19 mouse cellular contexts compared by ENCODE assay signal in genomic region chr8:10458151-10458649, GRCm38 (mm10).
DNase-seq lines count a peak whose midpoint lies in the region; ATAC-seq lines count a peak whose summit lies in the region.
"Had no signal": no experiment of that assay in that cellular context is flagged by ENCODE, and none has a peak within 500 bp of the region (broad histone marks: within the 10 kb centered on the region; RNA-seq: fewer than 3 reads in every experiment).

No protein-coding gene starts in this region.

- H3K4me1 ChIP-seq in hindbrain, embryonic 16.5 days (ENCODE audit: control insufficient read depth, insufficient read depth, low read depth, low read length), result no peaks in the 10 kb centered on the region
- H3K4me1 ChIP-seq in hindbrain, embryonic 11.5 days (replicated peaks; ENCODE audit: control insufficient read depth, insufficient read depth, low read length), result no peaks in the 10 kb centered on the region
- H3K4me1 ChIP-seq in neural tube, embryonic 15.5 days, result 0 out of 2 replicates have a peak, but pooled peaks cover under 1% of the 10 kb centered on the region
- H3K4me1 ChIP-seq in limb, embryonic 13.5 days, result peaks cover 25% of the 10 kb centered on the region
- H3K4me1 ChIP-seq: heart, embryonic 13.5 days had no signal

- H3K4me2 ChIP-seq in hindbrain, embryonic 16.5 days (ENCODE audit: low read length), result no peak overlapping the region
- H3K4me2 ChIP-seq in hindbrain, embryonic 11.5 days (replicated peaks; ENCODE audit: low read depth, low read length), result no peak overlapping the region
- H3K4me2 ChIP-seq in neural tube, embryonic 15.5 days, result no peak overlapping the region
- no peak overlapping the region for H3K4me2 ChIP-seq in limb, embryonic 13.5 days (replicated peaks)
- H3K4me2 ChIP-seq: embryonic facial prominence, embryonic 12.5 days; forebrain, embryonic 12.5 days; heart, embryonic 13.5 days; hindbrain, embryonic 13.5 days had no signal

- DNase-seq in hindbrain, embryonic 11.5 days (ENCODE audit: low spot score), result no peak
- DNase-seq in neural tube, embryonic 10.5 days (ENCODE audit: extremely low spot score, low spot score), result no peak
- DNase-seq in adrenal gland, adult 8-10 months, result no peak
- DNase-seq: adrenal gland, adult 2 months; adrenal gland, postnatal 36 days; cerebellum, adult 2 months; cerebellum, postnatal 14 days; gastrocnemius, adult 2 months; gastrocnemius, postnatal 25 days; heart, postnatal 4 days had no signal

- H3K4me3 ChIP-seq in hindbrain, embryonic 16.5 days (ENCODE audit: low read length), result no peak overlapping the region
- no peak overlapping the region for H3K4me3 ChIP-seq in hindbrain, embryonic 11.5 days (ENCODE audit: low read depth, low read length)
- no peak overlapping the region for H3K4me3 ChIP-seq in neural tube, embryonic 15.5 days (replicated peaks)
- no peak overlapping the region for H3K4me3 ChIP-seq in limb, embryonic 13.5 days
- H3K4me3 ChIP-seq: embryonic facial prominence, embryonic 12.5 days; forebrain, embryonic 12.5 days; gastrocnemius, adult 2 months; heart, embryonic 13.5 days; hindbrain, embryonic 13.5 days had no signal

- H3K27ac ChIP-seq in hindbrain, embryonic 16.5 days (ENCODE audit: low read depth, low read length), result no peak overlapping the region
- H3K27ac ChIP-seq in hindbrain, embryonic 11.5 days (ENCODE audit: low read depth, low read length), result no peak overlapping the region
- H3K27ac ChIP-seq in neural tube, embryonic 15.5 days (replicated peaks), result 0 out of 2 replicates have a peak overlapping the region, but pooled peaks have one; percentile 6
- H3K27ac ChIP-seq in limb, embryonic 13.5 days, result no peak overlapping the region
- H3K27ac ChIP-seq: embryonic facial prominence, embryonic 12.5 days; forebrain, embryonic 12.5 days; gastrocnemius, adult 2 months; heart, embryonic 13.5 days; hindbrain, embryonic 13.5 days had no signal

- H3K27me3 ChIP-seq in hindbrain, embryonic 16.5 days (replicated peaks; ENCODE audit: control insufficient read depth, insufficient read depth, low read length), result no peaks in the 10 kb centered on the region
- no peaks in the 10 kb centered on the region for H3K27me3 ChIP-seq in hindbrain, embryonic 11.5 days (ENCODE audit: control insufficient read depth, insufficient read depth, low read length)
- no peaks in the 10 kb centered on the region for H3K27me3 ChIP-seq in neural tube, embryonic 15.5 days (replicated peaks)
- H3K27me3 ChIP-seq in limb, embryonic 13.5 days, result no peaks in the 10 kb centered on the region
- H3K27me3 ChIP-seq: embryonic facial prominence, embryonic 12.5 days; forebrain, embryonic 12.5 days; heart, embryonic 13.5 days; hindbrain, embryonic 13.5 days had no signal

- H3K36me3 ChIP-seq in hindbrain, embryonic 16.5 days (ENCODE audit: control insufficient read depth, insufficient read depth, low read length), result no peaks in the 10 kb centered on the region
- H3K36me3 ChIP-seq in hindbrain, embryonic 11.5 days (ENCODE audit: control insufficient read depth, insufficient read depth, low read length), result no peaks in the 10 kb centered on the region
- H3K36me3 ChIP-seq in neural tube, embryonic 15.5 days, result 0 out of 2 replicates have a peak, but pooled peaks cover 3% of the 10 kb centered on the region
- no peaks in the 10 kb centered on the region for H3K36me3 ChIP-seq in limb, embryonic 13.5 days
- H3K36me3 ChIP-seq: embryonic facial prominence, embryonic 12.5 days; forebrain, embryonic 12.5 days; heart, embryonic 13.5 days had no signal

- H3K9ac ChIP-seq in hindbrain, embryonic 16.5 days (ENCODE audit: low read depth, low read length), result no peak overlapping the region
- no peak overlapping the region for H3K9ac ChIP-seq in hindbrain, embryonic 11.5 days (ENCODE audit: low read depth, low read length)
- no peak overlapping the region for H3K9ac ChIP-seq in neural tube, embryonic 15.5 days (replicated peaks)
- no peak overlapping the region for H3K9ac ChIP-seq in limb, embryonic 13.5 days
- H3K9ac ChIP-seq: embryonic facial prominence, embryonic 12.5 days; forebrain, embryonic 12.5 days; heart, embryonic 13.5 days; hindbrain, embryonic 13.5 days had no signal

- WGBS in hindbrain, embryonic 16.5 days, result 67% methylated on average over 9 of the region's 9 CpGs
- 77% methylated on average over 9 of the region's 9 CpGs for whole genome bisulfite sequencing in hindbrain, embryonic 11.5 days
- 49% methylated on average over 9 of the region's 9 CpGs for WGBS in neural tube, embryonic 15.5 days
- WGBS in limb, embryonic 13.5 days, result 30% methylated on average over 9 of the region's 9 CpGs

- ATAC-seq in hindbrain, embryonic 16.5 days, result peak; percentile 42; the same call in 1 of the 2 replicates
- no peak for ATAC-seq in hindbrain, embryonic 11.5 days (ENCODE audit: low FRiP score)
- no peak for ATAC-seq in neural tube, embryonic 15.5 days (ENCODE audit: low FRiP score)
- peak; percentile 71; the same call in 1 of the 2 replicates for ATAC-seq in limb, embryonic 13.5 days (ENCODE audit: low FRiP score, low read depth)
- ATAC-seq: forebrain, embryonic 16.5 days; inflammation-experienced regulatory T-cells, adult 6 months had no signal

- H3K9me3 ChIP-seq in hindbrain, embryonic 16.5 days (ENCODE audit: control insufficient read depth, low read length), result no peaks in the 10 kb centered on the region
- H3K9me3 ChIP-seq in hindbrain, embryonic 11.5 days (ENCODE audit: control insufficient read depth, low read length), result no peaks in the 10 kb centered on the region
- no peaks in the 10 kb centered on the region for H3K9me3 ChIP-seq in neural tube, embryonic 15.5 days (replicated peaks)
- no peaks in the 10 kb centered on the region for H3K9me3 ChIP-seq in limb, embryonic 13.5 days
- H3K9me3 ChIP-seq: embryonic facial prominence, embryonic 12.5 days; forebrain, embryonic 12.5 days; heart, embryonic 13.5 days had no signal

Comparison
In these comparisons a context has a peak if more than half of its experiments do, and no peak if none do; other contexts are left out.
1. ATAC-seq: peak in hindbrain, embryonic 16.5 days (single experiment) and limb, embryonic 13.5 days (single experiment); none in hindbrain, embryonic 11.5 days (single experiment) and neural tube, embryonic 15.5 days (single experiment).